In genomic region chr13:99040846-99041245, GRCm38 (mm10) we compare ENCODE assay signal across 27 mouse cellular contexts. TPM values are rescaled to one million over a fixed set of nuclear protein-coding genes. Genes with fewer than 3 reads are reported as not detected.
DNase-seq lines count a peak whose midpoint lies in the region; ATAC-seq lines count a peak whose summit lies in the region.
"Had no signal": no experiment of that assay in that cellular context is flagged by ENCODE, and none has a peak within 500 bp of the region (broad histone marks: within the 10 kb centered on the region; RNA-seq: fewer than 3 reads in every experiment).

No protein-coding gene starts in this region.

- DNase-seq in frontal cortex, postnatal 25 days (ENCODE audit: low spot score in 2 of 2), result no peak
- peak; percentile 62 for DNase-seq in left cerebral cortex, adult 11 months (ENCODE audit: low spot score)
- no peak for DNase-seq in left cerebral cortex, postnatal 4 days
- DNase-seq in brain, adult 2 months (ENCODE audit: low read depth, low spot score), result peak; percentile 90
- peak; percentile 41 to 59 for DNase-seq in left cerebral cortex, postnatal 36 days (ENCODE audit: low spot score in 2 of 2)
- no peak for DNase-seq in kidney, postnatal 36 days
- DNase-seq: adrenal gland, postnatal 14 days; cerebellum, adult 8-10 months; cerebellum, postnatal 36 days; embryo, embryonic 11 days; gastrocnemius, adult 2 months; heart, postnatal 10 days; kidney, adult 9 months; kidney, postnatal 14 days; lung, embryonic 14.5 days; lung, postnatal 4 days; right cerebral cortex, postnatal 14 days; thymus, adult 18-20 months; thymus, postnatal 4 days had no signal

- intact Hi-C loops in left cerebral cortex, postnatal 4 days (cut with DNase I), result no loop called here
- intact Hi-C loops in left cerebral cortex, postnatal 36 days (cut with DNase I), result no loop called here

- peak; percentile 97 for ATAC-seq in frontal cortex, adult (ENCODE audit: low TSS enrichment)
- ATAC-seq: forebrain, embryonic 13.5 days; hindbrain, embryonic 16.5 days; intestine, embryonic 15.5 days had no signal

RNA-seq across cellular contexts. Expression of gene 1700024P04Rik, which starts 56.5 kb away (rescaled TPM):
- not detected for total RNA-seq in left cerebral cortex, postnatal 4 days (2021)
- total RNA-seq in left cerebral cortex, postnatal 36 days (2021), result not detected
- total RNA-seq: adrenal gland, postnatal 14 days; gastrocnemius, adult 2 months; gastrocnemius, postnatal 4 days; heart, postnatal 10 days; layer of hippocampus, adult 2 months; left cerebral cortex, adult 8-10 months; midbrain, postnatal 0 days had no signal

Comparison
In these comparisons a context has a peak if more than half of its experiments do, and no peak if none do; other contexts are left out.
1. DNase-seq: peak in left cerebral cortex, adult 11 months (single experiment), brain, adult 2 months (single experiment) and left cerebral cortex, postnatal 36 days (2 of 2); none in frontal cortex, postnatal 25 days (0 of 2), left cerebral cortex, postnatal 4 days (single experiment) and kidney, postnatal 36 days (0 of 2).